Mouse (Mus musculus) MN1 (cell line): ENCODE results near the gene Agxt2.
A peak's percentile ranks its signal among the peaks of the same experiment; 100 is the strongest.

Source experiments
- DNase-seq: peaks from one replicate; pipeline ENCODE4 v3.0.0-alpha.2; 2016; ENCODE audit warnings: low spot score

Gene Agxt2

DNA sequence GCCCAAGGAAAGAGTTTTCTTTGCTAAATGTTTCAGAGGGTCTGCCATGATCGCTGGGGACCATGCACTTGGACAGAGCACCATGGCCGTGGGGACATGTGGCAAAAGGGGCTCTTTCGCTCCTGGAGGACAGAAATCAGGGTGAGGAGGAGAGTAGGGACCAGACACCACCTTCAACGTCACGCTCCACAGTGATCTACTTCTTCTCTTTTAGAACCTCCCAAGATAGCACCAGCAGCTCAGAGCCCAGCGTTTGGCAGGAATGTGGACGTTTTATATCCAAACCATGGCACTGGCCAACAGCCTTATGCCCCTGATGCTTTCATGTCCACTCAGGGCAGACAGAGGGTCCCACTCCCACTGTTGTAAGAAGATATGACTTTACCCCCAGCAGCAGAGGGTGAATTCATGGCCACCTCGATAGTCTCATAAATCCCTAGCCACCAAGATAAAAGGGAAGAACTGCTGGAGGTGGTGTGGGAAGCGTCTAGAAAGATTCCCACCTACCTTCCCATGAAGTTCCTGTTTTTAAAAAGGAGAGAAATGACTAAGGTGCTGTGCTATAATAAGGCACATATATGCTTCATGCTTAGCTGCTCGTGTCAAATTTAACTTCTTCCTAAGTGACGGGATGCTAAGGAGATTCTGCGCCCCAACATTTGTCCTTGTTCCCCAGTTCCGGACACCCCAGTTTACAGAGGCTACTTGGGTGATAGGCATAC, 68.4 kb downstream of the Agxt2 start:
- no peak for DNase-seq

DNA sequence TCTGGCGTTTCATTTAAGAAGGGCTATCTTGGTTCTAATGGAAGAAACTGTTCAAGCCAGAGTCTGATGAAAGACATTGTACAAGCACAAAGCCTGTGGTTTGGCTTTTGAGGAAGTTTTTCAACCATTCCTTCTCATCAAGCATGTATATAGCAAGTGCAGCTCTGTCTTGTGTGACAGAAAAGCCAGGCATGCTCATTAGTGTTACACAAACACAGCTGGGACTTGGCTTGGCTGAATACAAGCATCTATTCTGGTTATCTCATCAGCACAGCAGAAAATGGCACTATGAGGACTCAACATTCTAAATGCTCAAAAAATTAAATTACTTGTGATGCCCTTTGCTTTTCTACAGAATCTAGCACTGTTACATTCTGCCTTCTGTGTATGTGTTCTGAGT, 78.6 kb downstream of the Agxt2 start:
- DNase-seq, result peak; percentile 38

DNA sequence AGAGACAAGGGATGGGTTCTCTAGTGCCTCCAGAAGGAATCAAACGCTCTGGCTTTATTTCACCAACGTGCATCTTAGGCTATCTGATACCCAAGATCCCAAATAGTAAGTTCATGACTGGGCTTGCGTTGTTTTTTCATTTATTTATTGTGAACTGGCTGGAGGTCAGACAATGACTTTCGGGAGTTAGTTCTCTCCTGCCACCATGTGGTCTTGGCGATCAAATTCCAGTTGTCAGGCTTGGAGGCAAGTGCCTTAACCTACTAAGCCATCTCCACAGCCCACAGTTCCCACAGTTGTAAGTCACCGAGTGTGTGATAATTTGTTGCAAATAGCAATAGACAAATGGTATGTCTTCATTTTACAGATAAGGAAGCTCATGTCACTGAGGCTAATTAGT, 81.6 kb downstream of the Agxt2 start:
- DNase-seq, result no peak

DNA sequence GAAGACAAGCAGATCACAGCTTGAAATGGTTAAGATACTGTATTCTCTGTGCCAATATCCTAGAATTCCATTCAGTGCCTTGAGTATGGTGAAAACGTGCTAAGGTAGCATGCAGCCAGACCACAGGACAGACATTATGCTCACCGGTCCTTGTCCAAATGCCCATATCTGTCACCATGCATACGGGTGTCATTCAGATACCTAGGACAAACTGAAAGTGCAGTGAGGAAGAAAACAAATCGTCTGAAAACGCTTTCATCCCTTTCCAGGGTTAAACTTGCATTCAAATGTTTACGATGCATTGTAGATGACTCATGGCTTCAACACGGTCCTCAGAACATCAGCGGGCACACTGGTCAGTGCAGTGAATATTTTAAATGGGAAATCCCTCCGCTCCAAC, 83.2 kb downstream of the Agxt2 start:
- DNase-seq, result no peak

DNA sequence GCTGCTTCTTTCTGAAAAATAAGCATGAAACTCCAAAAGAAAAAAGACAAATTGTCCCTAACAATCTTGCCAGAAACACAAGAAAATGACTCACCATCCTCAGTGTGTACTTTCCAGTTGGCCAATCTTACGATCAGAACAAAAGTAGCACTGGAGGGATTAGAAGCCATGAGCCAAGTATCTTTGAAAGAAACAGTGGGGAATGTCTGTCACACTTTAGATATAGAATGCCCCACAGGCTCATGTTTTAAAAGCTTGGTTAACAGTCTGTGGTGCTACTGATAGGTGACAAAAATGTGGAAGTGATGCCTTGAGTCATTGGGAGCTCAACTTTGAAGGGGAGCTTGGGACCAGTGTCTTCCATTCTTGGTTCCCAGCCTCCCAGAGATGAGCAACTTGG, 83.9 kb downstream of the Agxt2 start:
- DNase-seq, result no peak

DNA sequence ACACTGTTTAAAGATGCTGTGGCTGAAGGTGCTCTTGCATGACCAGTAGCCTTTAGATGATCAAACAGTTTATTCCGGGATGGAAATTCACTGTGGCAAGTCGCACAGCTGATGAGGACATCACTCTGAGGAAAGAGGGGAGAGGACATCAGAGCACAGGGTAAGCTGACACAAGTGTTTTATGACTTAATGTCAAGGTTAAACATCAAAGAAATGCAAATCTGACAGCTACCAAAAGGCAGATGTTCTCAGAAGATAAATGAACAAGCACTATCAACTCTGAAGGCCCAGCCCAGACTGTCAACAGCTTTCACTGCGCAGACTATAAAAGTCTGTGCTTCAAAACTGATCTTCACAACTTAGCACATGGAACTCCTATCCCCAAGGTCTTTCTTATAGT, 88.8 kb downstream of the Agxt2 start:
- DNase-seq, result no peak
